Comparison of ENCODE assay signal across 16 mouse cellular contexts in genomic region chr6:99619466-99619865, GRCm38 (mm10). TPM values are rescaled to one million over a fixed set of nuclear protein-coding genes. Genes with fewer than 3 reads are reported as not detected.
DNase-seq lines count a peak whose midpoint lies in the region; ATAC-seq and TF ChIP-seq lines count a peak whose summit lies in the region.
"Had no signal": no experiment of that assay in that cellular context is flagged by ENCODE, and none has a peak within 500 bp of the region (broad histone marks: within the 10 kb centered on the region; RNA-seq: fewer than 3 reads in every experiment).

No protein-coding gene starts in this region.

- no peak overlapping the region for H3K27ac ChIP-seq in lung, embryonic 14.5 days (ENCODE audit: low read depth)
- H3K27ac ChIP-seq in macrophage = peak overlapping the region; percentile 69
- H3K27ac ChIP-seq: forebrain, embryonic 10.5 days; hindbrain, embryonic 13.5 days; midbrain, embryonic 10.5 days; stomach, embryonic 15.5 days had no signal

- H3K36me3 ChIP-seq in lung, embryonic 14.5 days (ENCODE audit: insufficient read depth) = no peaks in the 10 kb centered on the region; the same call in 1 of the 2 replicates
- H3K36me3 ChIP-seq in macrophage (ENCODE audit: inconsistent target) = no peaks in the 10 kb centered on the region
- H3K36me3 ChIP-seq: forebrain, embryonic 10.5 days; hindbrain, embryonic 13.5 days; midbrain, embryonic 10.5 days; stomach, embryonic 15.5 days had no signal

- H3K79me2 ChIP-seq in macrophage (ENCODE audit: inconsistent target) = no peaks in the 10 kb centered on the region

- WGBS in lung, embryonic 14.5 days = 35% methylated on average over 8 of the region's 8 CpGs
- WGBS in macrophage (ENCODE audit: missing documents) = 12% methylated on average over 8 of the region's 8 CpGs

- peaks cover 7% of the 10 kb centered on the region; the same call in 1 of the 2 replicates for H3K4me1 ChIP-seq in lung, embryonic 14.5 days (ENCODE audit: insufficient read depth)

- TF ChIP-seq CTCF in lung, embryonic 14.5 days (IDR thresholded peaks at IDR 0.05; ENCODE audit: low read depth) = no peak

- ATAC-seq in lung, embryonic 14.5 days (ENCODE audit: insufficient read depth) = no peak
- ATAC-seq: intestine, postnatal 0 days had no signal

- no peak overlapping the region for H3K4me2 ChIP-seq in lung, embryonic 14.5 days
- H3K4me2 ChIP-seq: hindbrain, embryonic 13.5 days; stomach, embryonic 15.5 days had no signal

- DNase-seq in embryo, embryonic 11 days = peak; percentile 48
- DNase-seq in embryo, embryonic 10.5 days (ENCODE audit: low spot score) = no peak
- DNase-seq in lung, embryonic 14.5 days = peak; percentile 46
- no peak for DNase-seq in lung, adult 18-20 months
- peak; percentile 7 to 65 for DNase-seq in kidney, postnatal 25 days
- DNase-seq in spleen, postnatal 14 days (ENCODE audit: low spot score in 2 of 2) = no peak
- DNase-seq in right cerebral cortex, adult 18-20 months = no peak
- DNase-seq: adrenal gland, postnatal 14 days; cerebellum, adult 9-10 months; retina, postnatal 1 day had no signal

- no peaks in the 10 kb centered on the region for H3K9me3 ChIP-seq in lung, embryonic 14.5 days (ENCODE audit: low read depth, low read length)
- H3K9me3 ChIP-seq: forebrain, embryonic 10.5 days; hindbrain, embryonic 13.5 days; midbrain, embryonic 10.5 days; stomach, embryonic 15.5 days had no signal

- no peak overlapping the region for H3K9ac ChIP-seq in lung, embryonic 14.5 days
- H3K9ac ChIP-seq: hindbrain, embryonic 13.5 days; stomach, embryonic 15.5 days had no signal

- no peak overlapping the region for H3K4me3 ChIP-seq in lung, embryonic 14.5 days (ENCODE audit: low read depth, low read length)
- no peak overlapping the region for H3K4me3 ChIP-seq in macrophage (ENCODE audit: inconsistent target)
- H3K4me3 ChIP-seq: forebrain, embryonic 10.5 days; hindbrain, embryonic 13.5 days; midbrain, embryonic 10.5 days; stomach, embryonic 15.5 days had no signal

- no peaks in the 10 kb centered on the region for H3K27me3 ChIP-seq in lung, embryonic 14.5 days (ENCODE audit: insufficient read depth, low read length)
- H3K27me3 ChIP-seq: stomach, embryonic 15.5 days had no signal

RNA-seq across cellular contexts. Expression of gene Eif4e3, which starts 47.1 kb away (rescaled TPM):
- polyA plus RNA-seq in lung, embryonic 14.5 days (2014; fragmentation: Nextera tagmentation; extraction: Ambion mirVana) = 27.4 and 27.8 TPM in 2 replicates
- total RNA-seq in macrophage (2018; cell fraction: chromatin; rRNA removed) = 10 to 100 TPM; 11.3 to 37.4 (median 26.5) TPM
- 10 to 100 TPM; 20.9 to 32.6 (median 24.6) TPM for total RNA-seq in macrophage (2018; cell fraction: cytosol; rRNA removed)
- total RNA-seq in macrophage (2018; cell fraction: nucleus; rRNA removed) = 10 to 100 TPM; 12.5 to 52.1 (median 26.8) TPM
- 20.9 to 25.3 TPM (median 21.1 TPM) in 3 replicates for polyA plus RNA-seq in macrophage (2018)

RNA-seq across cellular contexts. Expression of gene Gm20696, which starts 47.1 kb away (rescaled TPM):
- polyA plus RNA-seq in lung, embryonic 14.5 days (2014; fragmentation: Nextera tagmentation; extraction: Ambion mirVana) = 6.5 and 7.3 TPM in 2 replicates
- total RNA-seq in macrophage (2018; cell fraction: chromatin; rRNA removed) = 100 to 1,000 TPM in 4 of 26 experiments, 10 to 100 TPM in 22; 21.3 to 172 (median 40.8) TPM
- total RNA-seq in macrophage (2018; cell fraction: cytosol; rRNA removed) = 1 to 10 TPM in 6 of 26 experiments, under 1 TPM in 20; 0.07 to 2.5 (median 0.44) TPM
- total RNA-seq in macrophage (2018; cell fraction: nucleus; rRNA removed) = 100 to 1,000 TPM in 1 of 26 experiments, 10 to 100 TPM in 21, 1 to 10 TPM in 4; 4.9 to 135 (median 21.7) TPM
- polyA plus RNA-seq in macrophage (2018) = 0.03 to 0.27 TPM in 2 of 3 replicates, not detected in the other

Comparison
In these comparisons a context has a peak if more than half of its experiments do, and no peak if none do; other contexts are left out.
1. DNase-seq: peak in embryo, embryonic 11 days (single experiment), lung, embryonic 14.5 days (single experiment) and kidney, postnatal 25 days (2 of 2); none in embryo, embryonic 10.5 days (single experiment), lung, adult 18-20 months (0 of 2), spleen, postnatal 14 days (0 of 2) and right cerebral cortex, adult 18-20 months (single experiment).